Mouse (Mus musculus) E14TG2a.4 (cell line): ENCODE data around the gene Tbc1d1.

Experiments used
- CTCF ChIP-seq: conservative IDR thresholded peaks from 2 replicates; pipeline ENCODE4 v1.5.1; 2014; ENCODE audit warnings: low read length
- NANOG ChIP-seq: IDR thresholded peaks from 2 replicates; pipeline ENCODE4 v1.6.1; 2014; ENCODE audit warnings: borderline replicate concordance, low read length, mixed read lengths
- POU5F1 ChIP-seq: IDR thresholded peaks from 2 replicates; pipeline ENCODE4 v1.6.1; 2014; ENCODE audit warnings: low read length, borderline replicate concordance

DNA sequence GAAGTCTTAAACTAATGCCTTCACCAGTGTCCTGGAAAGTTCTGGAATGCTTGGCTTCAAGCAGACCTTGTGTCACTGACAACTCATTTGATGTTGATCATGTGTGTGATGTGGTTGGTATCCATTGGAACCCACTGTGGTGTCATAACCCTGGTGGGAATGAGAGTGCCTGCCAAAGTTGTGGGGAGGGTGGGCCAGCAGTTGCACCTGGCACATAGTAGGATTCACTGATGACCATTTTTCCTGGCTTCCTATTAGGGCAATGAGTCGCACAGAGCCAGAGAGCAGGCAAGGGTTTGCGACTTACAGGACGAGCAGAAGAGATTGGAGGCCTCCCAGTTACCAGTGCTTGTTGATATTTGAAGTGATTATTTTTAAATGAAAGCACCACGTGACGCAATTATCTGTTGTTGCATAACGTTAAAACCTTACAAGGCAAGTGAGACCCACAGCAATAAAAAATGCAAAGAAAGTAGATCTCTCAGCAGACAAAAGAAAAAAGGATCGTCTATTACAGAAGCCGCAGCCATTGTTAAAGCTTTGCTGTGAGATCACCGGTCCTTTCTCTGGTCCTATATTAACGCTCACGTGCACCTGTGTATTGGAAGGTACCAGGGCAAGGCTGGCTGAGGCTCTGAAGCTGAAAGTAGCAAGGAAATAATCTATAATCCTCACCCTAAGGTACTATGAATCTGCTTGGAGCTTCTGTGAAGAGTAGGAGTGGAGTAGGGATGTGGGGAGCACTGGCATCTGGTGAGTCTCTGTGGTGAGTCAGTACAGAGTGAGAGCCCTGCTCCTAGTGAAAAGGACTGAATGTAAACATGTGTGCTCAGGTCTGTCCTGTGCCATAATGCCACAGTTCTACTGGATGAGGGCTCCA lies 209.3 kb downstream of the Tbc1d1 start:
- TF ChIP-seq CTCF = no peak
- TF ChIP-seq POU5F1 = no peak
- TF ChIP-seq NANOG = no peak
